Mouse (Mus musculus): ENCODE results near the gene Slc38a9.

DNA sequence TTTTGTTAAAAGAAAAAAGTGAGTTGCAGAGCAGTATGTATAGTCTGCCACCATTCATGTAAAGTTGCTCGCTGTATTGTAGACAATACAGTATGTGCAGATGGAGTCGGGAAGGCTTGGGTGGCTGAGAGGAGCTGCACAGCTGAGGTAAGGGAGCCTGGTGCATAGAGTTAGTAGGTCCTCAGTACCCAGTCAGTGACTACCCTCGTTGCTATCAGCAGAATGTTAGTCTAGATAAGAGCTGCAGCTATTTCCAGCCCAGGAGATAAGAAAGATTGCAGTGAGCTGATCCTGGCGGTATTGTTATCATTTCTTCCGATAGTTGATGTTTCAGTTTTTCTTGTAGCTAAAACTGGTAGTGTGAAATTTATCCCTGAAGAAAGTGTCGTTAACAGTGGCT is 12.2 kb downstream of the Slc38a9 start:
- TF ChIP-seq CTCF (IDR thresholded peaks at IDR 0.05; ENCODE audit: borderline replicate concordance, control insufficient read depth, extremely low read depth, insufficient read depth, low read length, poor library complexity), result no peak
- TF ChIP-seq POLR2A (IDR thresholded peaks at IDR 0.05; ENCODE audit: control insufficient read depth, extremely low read depth, insufficient read depth, low read length, poor library complexity), result no peak
